In the genomic region with DNA sequence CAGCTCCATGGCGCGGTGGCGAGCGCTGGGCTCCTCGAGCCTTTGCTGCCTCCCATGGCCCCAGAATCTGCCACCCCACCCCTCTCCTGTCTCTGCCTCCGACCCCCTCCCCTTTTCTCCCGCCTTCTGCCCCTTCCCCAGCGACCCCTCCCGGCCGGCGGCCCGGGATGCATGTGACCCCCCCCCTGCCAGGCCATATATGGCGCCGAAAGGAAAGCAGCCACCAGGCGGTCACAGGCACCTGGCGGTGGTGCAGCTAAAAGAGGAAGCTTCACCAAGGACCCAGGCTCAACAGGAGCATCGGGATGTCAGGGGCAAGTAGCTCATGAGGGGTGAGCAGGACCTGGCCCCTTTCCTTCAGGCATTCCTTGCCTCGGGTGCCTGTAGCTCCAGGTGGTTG, we compare ENCODE assay signal across 9 mouse cellular contexts. TPM values are rescaled to one million over a fixed set of nuclear protein-coding genes. Genes with fewer than 3 reads are reported as not detected.
A peak's percentile ranks its signal among the peaks of the same experiment; 100 is the strongest.
DNase-seq lines count a peak whose midpoint lies in the region; ATAC-seq and TF ChIP-seq lines count a peak whose summit lies in the region.
"Not testable (repeated sequence)": the region's sequence is repeated elsewhere in the genome, so short reads cannot be mapped to it uniquely, and the experiment has no call there.
"Had no signal": no experiment of that assay in that cellular context is flagged by ENCODE, and none has a peak within 500 bp of the region (broad histone marks: within the 10 kb centered on the region; RNA-seq: fewer than 3 reads in every experiment).

No protein-coding gene starts in this region.

- ATAC-seq in forebrain, embryonic 12.5 days (ENCODE audit: low FRiP score); heart, embryonic 15.5 days (replicated peaks; ENCODE audit: insufficient number of reproducible peaks, insufficient read depth, low FRiP score, low read depth); intestine, embryonic 15.5 days; limb, embryonic 13.5 days (ENCODE audit: low FRiP score, low read depth); midbrain, embryonic 11.5 days (ENCODE audit: low FRiP score): not testable (repeated sequence)

- not testable (repeated sequence) for H3K36me3 ChIP-seq in forebrain, embryonic 12.5 days (replicated peaks); heart, embryonic 15.5 days; intestine, embryonic 15.5 days; limb, embryonic 13.5 days; midbrain, embryonic 11.5 days (ENCODE audit: control insufficient read depth, insufficient read depth, low read length)

- not testable (repeated sequence) for H3K27me3 ChIP-seq in forebrain, embryonic 12.5 days; heart, embryonic 15.5 days; intestine, embryonic 15.5 days (replicated peaks); limb, embryonic 13.5 days; midbrain, embryonic 11.5 days (ENCODE audit: control insufficient read depth, insufficient read depth, low read length)

- TF ChIP-seq CTCF in olfactory bulb, adult 2 months (IDR thresholded peaks at IDR 0.05; ENCODE audit: insufficient read depth, low read depth, low read length), result not testable (repeated sequence)

- DNase-seq in cerebellum, postnatal 25 days, result peak; percentile 1 to 5
- DNase-seq in midbrain, embryonic 11.5 days (ENCODE audit: low spot score, missing footprints), result not testable (repeated sequence)

- not testable (repeated sequence) for H3K4me1 ChIP-seq in forebrain, embryonic 12.5 days; heart, embryonic 15.5 days (replicated peaks); intestine, embryonic 15.5 days (replicated peaks); limb, embryonic 13.5 days; midbrain, embryonic 11.5 days (ENCODE audit: control insufficient read depth, insufficient read depth, low read length); olfactory bulb, adult 2 months (ENCODE audit: control insufficient read depth, insufficient read depth, low read length)

- H3K4me3 ChIP-seq in forebrain, embryonic 12.5 days (replicated peaks), result peak overlapping the region; percentile 40
- peak overlapping the region; percentile 39 for H3K4me3 ChIP-seq in heart, embryonic 15.5 days
- peak overlapping the region; percentile 33 for H3K4me3 ChIP-seq in intestine, embryonic 15.5 days (replicated peaks)
- H3K4me3 ChIP-seq in limb, embryonic 13.5 days, result peak overlapping the region; percentile 40
- H3K4me3 ChIP-seq in midbrain, embryonic 11.5 days (ENCODE audit: low read depth, low read length), result peak overlapping the region; percentile 28
- H3K4me3 ChIP-seq in olfactory bulb, adult 2 months (ENCODE audit: insufficient read depth, low read depth, low read length), result peak overlapping the region; percentile 13; the same call in 1 of the 2 replicates

- peak overlapping the region; percentile 51 for H3K9ac ChIP-seq in forebrain, embryonic 12.5 days
- not testable (repeated sequence) for H3K9ac ChIP-seq in heart, embryonic 15.5 days; intestine, embryonic 15.5 days
- H3K9ac ChIP-seq in limb, embryonic 13.5 days, result 0 out of 2 replicates have a peak overlapping the region, but pooled peaks have one; percentile 6
- peak overlapping the region; percentile 44; the same call in 1 of the 2 replicates for H3K9ac ChIP-seq in midbrain, embryonic 11.5 days (ENCODE audit: low read length)

- TF ChIP-seq POLR2A in olfactory bulb, adult 2 months (IDR thresholded peaks at IDR 0.05; ENCODE audit: insufficient read depth, low read depth, low read length), result not testable (repeated sequence)

- peak overlapping the region; percentile 63 for H3K4me2 ChIP-seq in forebrain, embryonic 12.5 days
- peak overlapping the region; percentile 63 for H3K4me2 ChIP-seq in heart, embryonic 15.5 days
- peak overlapping the region; percentile 63 for H3K4me2 ChIP-seq in intestine, embryonic 15.5 days (replicated peaks)
- H3K4me2 ChIP-seq in limb, embryonic 13.5 days (replicated peaks), result peak overlapping the region; percentile 62
- peak overlapping the region; percentile 40 for H3K4me2 ChIP-seq in midbrain, embryonic 11.5 days

- H3K9me3 ChIP-seq in forebrain, embryonic 12.5 days; heart, embryonic 15.5 days (replicated peaks); intestine, embryonic 15.5 days; limb, embryonic 13.5 days; midbrain, embryonic 11.5 days (ENCODE audit: control insufficient read depth, low read length): not testable (repeated sequence)

- under 1% methylated on average over 14 of the region's 18 CpGs for WGBS in forebrain, embryonic 12.5 days
- WGBS in heart, embryonic 15.5 days, result 0% methylated on average over 14 of the region's 18 CpGs
- WGBS in intestine, embryonic 15.5 days, result 1% methylated on average over 13 of the region's 18 CpGs
- 2% methylated on average over 10 of the region's 18 CpGs for WGBS in limb, embryonic 13.5 days
- 0% methylated on average over 10 of the region's 18 CpGs for WGBS in midbrain, embryonic 11.5 days
- 1% methylated on average over 18 of the region's 18 CpGs for WGBS in olfactory bulb, adult 2 months

- not testable (repeated sequence) for H3K27ac ChIP-seq in forebrain, embryonic 12.5 days; heart, embryonic 15.5 days; intestine, embryonic 15.5 days; limb, embryonic 13.5 days; midbrain, embryonic 11.5 days (ENCODE audit: low read depth, low read length); olfactory bulb, adult 2 months (ENCODE audit: insufficient read depth, low read depth, low read length)

RNA-seq across cellular contexts. Expression of gene Gm3752, which starts 5.2 kb away (rescaled TPM):
- polyA plus RNA-seq in forebrain, embryonic 12.5 days (2016; fragmentation: Nextera tagmentation; extraction: Ambion mirVana), result 2.9 and 5.8 TPM in 2 replicates
- polyA plus RNA-seq in heart, embryonic 15.5 days (2015; fragmentation: Nextera tagmentation; extraction: Ambion mirVana), result 0.47 and 1.5 TPM in 2 replicates
- polyA plus RNA-seq in intestine, embryonic 15.5 days (2015; fragmentation: Nextera tagmentation; extraction: Ambion mirVana), result 0.69 TPM in 1 of 2 replicates, not detected in the other
- polyA plus RNA-seq in limb, embryonic 13.5 days (2015; fragmentation: Nextera tagmentation; extraction: Ambion mirVana), result 0.39 and 0.88 TPM in 2 replicates
- polyA plus RNA-seq in midbrain, embryonic 11.5 days (2014; fragmentation: Nextera tagmentation; extraction: Ambion mirVana), result 2.3 and 2.8 TPM in 2 replicates
- polyA plus RNA-seq in olfactory bulb, adult 2 months (2012; ENCODE audit: insufficient read depth, insufficient read length, low replicate concordance, missing spikeins), result not detected in 2 replicates
- polyA plus RNA-seq: liver, embryonic 15.5 days; spleen, adult 2 months had no signal

RNA-seq across cellular contexts. Expression of gene Gm3755, which starts 38.0 kb away (rescaled TPM):
- polyA plus RNA-seq in forebrain, embryonic 12.5 days (2016; fragmentation: Nextera tagmentation; extraction: Ambion mirVana), result not detected in 2 replicates
- not detected in 2 replicates for polyA plus RNA-seq in heart, embryonic 15.5 days (2015; fragmentation: Nextera tagmentation; extraction: Ambion mirVana)
- not detected in 2 replicates for polyA plus RNA-seq in intestine, embryonic 15.5 days (2015; fragmentation: Nextera tagmentation; extraction: Ambion mirVana)
- polyA plus RNA-seq in limb, embryonic 13.5 days (2015; fragmentation: Nextera tagmentation; extraction: Ambion mirVana), result not detected in 2 replicates
- not detected in 2 replicates for polyA plus RNA-seq in midbrain, embryonic 11.5 days (2014; fragmentation: Nextera tagmentation; extraction: Ambion mirVana)
- not detected in 2 replicates for polyA plus RNA-seq in olfactory bulb, adult 2 months (2012; ENCODE audit: insufficient read depth, insufficient read length, low replicate concordance, missing spikeins)
- polyA plus RNA-seq: liver, embryonic 15.5 days; spleen, adult 2 months had no signal
